Mouse (Mus musculus): ENCODE results near the gene Jdp2. TPM values are rescaled to one million over a fixed set of nuclear protein-coding genes. Genes with fewer than 3 reads are reported as not detected.
A peak's percentile ranks its signal among the peaks of the same experiment; 100 is the strongest.

Gene Jdp2
- total and polyA plus RNA-seq, 2 experiments, result 1.1 to 1.6 TPM

DNA sequence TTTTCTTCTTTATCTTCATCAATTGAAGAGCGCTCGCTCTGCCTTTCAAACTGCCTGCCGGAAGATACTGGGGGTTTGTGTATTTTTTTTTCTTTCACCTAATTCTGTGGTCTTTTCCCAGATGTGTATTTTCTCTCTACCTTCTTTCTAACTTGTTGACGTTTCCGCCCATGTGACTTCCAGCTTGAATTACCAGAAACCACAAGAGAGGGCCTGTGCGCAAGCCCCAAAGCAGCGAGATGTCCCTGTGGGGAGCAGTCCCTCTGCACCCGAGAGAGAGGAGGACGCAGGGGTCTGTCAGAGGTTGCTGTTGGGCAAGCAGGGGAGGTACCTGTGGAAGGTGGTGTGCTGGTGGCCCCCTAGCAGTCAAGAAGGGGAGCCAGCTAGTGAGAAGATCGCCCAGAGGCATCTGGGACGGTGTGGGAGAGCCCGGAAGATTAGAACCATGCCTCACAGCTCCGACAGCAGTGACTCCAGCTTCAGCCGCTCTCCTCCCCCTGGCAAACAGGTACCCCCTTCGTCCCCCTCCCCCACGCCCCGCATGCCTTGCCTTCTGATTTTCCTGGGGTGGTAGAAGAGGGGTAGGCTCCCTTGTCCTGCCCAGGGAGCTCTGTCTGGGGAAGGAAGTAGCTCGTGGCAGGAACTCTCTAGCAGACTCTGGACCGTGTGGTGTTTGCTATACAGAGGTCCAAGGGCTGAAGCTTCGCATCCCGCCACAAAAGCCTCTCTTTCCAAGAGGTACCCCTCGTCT, 87.8 kb downstream of the Jdp2 start, which contains the start of gene Batf:
Gene Batf (plus strand): TSS at position 204 of the 751 bp plus-strand sequence.
- no peak within 1 kb of the TSS; the same call in 1 of the 2 replicates for H3K27ac ChIP-seq (replicated peaks; ENCODE audit: insufficient read depth, low read depth, low read length)
- peak within 1 kb of the TSS; percentile 47 for H3K9ac ChIP-seq (ENCODE audit: low read depth, low read length)
- TF ChIP-seq POLR2A (IDR thresholded peaks at IDR 0.05; ENCODE audit: extremely low read depth, insufficient read depth, low read length) (no peak), CTCF (IDR thresholded peaks at IDR 0.05; ENCODE audit: low read depth, low read length) (no peak)

GRCm38 (mm10) chr12:85687217-85687533, 88.3 kb downstream of the Jdp2 start:
- 63% methylated on average over 7 of the region's 7 CpGs for WGBS
- Histone ChIP-seq H3K79me2 (ENCODE audit: control insufficient read depth, insufficient read depth, low read length) (no peaks in the 10 kb centered on the region), H3K27ac (replicated peaks; ENCODE audit: insufficient read depth, low read depth, low read length) (no peak overlapping the region; the same call in 1 of the 2 replicates), H3K4me3 (ENCODE audit: insufficient read depth, low read depth, low read length) (peak overlapping the region; percentile 61), H3K4me1 (ENCODE audit: control insufficient read depth, insufficient read depth, low read length) (no peaks in the 10 kb centered on the region), H3K9ac (ENCODE audit: low read depth, low read length) (no peak overlapping the region), H3K36me3 (ENCODE audit: control insufficient read depth, insufficient read depth, low read length) (no peaks in the 10 kb centered on the region), H3K27me3 (ENCODE audit: control insufficient read depth, insufficient read depth, low read length) (no peaks in the 10 kb centered on the region; the same call in 1 of the 2 replicates)
- no peak for DNase-seq (ENCODE audit: extremely low read depth, low read depth, low spot score)
- no peak for TF ChIP-seq CTCF (IDR thresholded peaks at IDR 0.05; ENCODE audit: low read depth, low read length)
- no peak for TF ChIP-seq POLR2A (IDR thresholded peaks at IDR 0.05; ENCODE audit: extremely low read depth, insufficient read depth, low read length)

More for the DNA sequence above, 87.8 kb downstream of the Jdp2 start, which contains the start of gene Batf:
- H3K4me3 ChIP-seq (ENCODE audit: insufficient read depth, low read depth, low read length), result peak within 1 kb of the TSS; percentile 61
- H3K27me3 ChIP-seq (ENCODE audit: control insufficient read depth, insufficient read depth, low read length), result no peaks in the 10 kb centered on the region; the same call in 1 of the 2 replicates
- no peaks in the 10 kb centered on the region for H3K79me2 ChIP-seq (ENCODE audit: control insufficient read depth, insufficient read depth, low read length)
- peak; percentile 4 for DNase-seq (ENCODE audit: extremely low read depth, low read depth, low spot score)
- WGBS, result 19% methylated on average over 22 of the region's 22 CpGs
- H3K4me1 ChIP-seq (ENCODE audit: control insufficient read depth, insufficient read depth, low read length), result no peaks in the 10 kb centered on the region
- H3K36me3 ChIP-seq (ENCODE audit: control insufficient read depth, insufficient read depth, low read length), result no peaks in the 10 kb centered on the region

DNA sequence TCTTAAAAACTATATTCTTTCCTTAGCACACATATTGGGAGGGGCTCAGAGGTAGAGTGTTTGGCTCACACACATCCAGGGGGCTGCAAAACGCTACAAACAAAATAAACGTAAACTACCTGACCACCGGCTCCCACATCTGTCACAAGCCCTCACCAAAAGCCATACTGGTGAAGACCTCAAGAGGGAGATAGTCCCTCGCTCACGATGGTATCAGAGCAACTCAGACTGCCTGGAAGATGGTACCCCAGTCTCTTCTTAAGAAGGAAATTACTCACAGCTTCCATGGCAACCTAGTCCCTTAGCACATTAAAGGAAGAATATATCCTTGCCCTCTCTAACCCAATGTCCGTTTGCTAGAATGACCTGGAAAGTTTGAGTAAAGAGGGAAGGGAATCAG, 89.0 kb downstream of the Jdp2 start:
- Histone ChIP-seq H3K79me2 (ENCODE audit: control insufficient read depth, insufficient read depth, low read length) (no peaks in the 10 kb centered on the region), H3K4me3 (ENCODE audit: insufficient read depth, low read depth, low read length) (no peak overlapping the region), H3K9ac (ENCODE audit: low read depth, low read length) (no peak overlapping the region), H3K27ac (replicated peaks; ENCODE audit: insufficient read depth, low read depth, low read length) (no peak overlapping the region), H3K27me3 (ENCODE audit: control insufficient read depth, insufficient read depth, low read length) (no peaks in the 10 kb centered on the region; the same call in 1 of the 2 replicates), H3K4me1 (ENCODE audit: control insufficient read depth, insufficient read depth, low read length) (no peaks in the 10 kb centered on the region), H3K36me3 (ENCODE audit: control insufficient read depth, insufficient read depth, low read length) (no peaks in the 10 kb centered on the region)
- no peak for TF ChIP-seq CTCF (IDR thresholded peaks at IDR 0.05; ENCODE audit: low read depth, low read length)
- no peak for TF ChIP-seq POLR2A (IDR thresholded peaks at IDR 0.05; ENCODE audit: extremely low read depth, insufficient read depth, low read length)
- WGBS, result 57% methylated on average over 6 of the region's 6 CpGs
- no peak for DNase-seq (ENCODE audit: extremely low read depth, low read depth, low spot score)

Other genes with a start within 250 kb of the Jdp2 start
- 44.3 and 57.3 TPM in 2 replicates for gene Tmed10, start 224.2 kb upstream of the Jdp2 start, total RNA-seq (2014; rRNA removed)
- 151 and 152 TPM in 2 replicates for gene Tmed10, start 224.2 kb upstream of the Jdp2 start, polyA plus RNA-seq (2012; rRNA removed)
- 0.67 and 1.2 TPM in 2 replicates for gene Fos, start 125.1 kb upstream of the Jdp2 start, total RNA-seq (2014; rRNA removed)
- 0.49 and 0.65 TPM in 2 replicates for gene Fos, start 125.1 kb upstream of the Jdp2 start, polyA plus RNA-seq (2012; rRNA removed)
- gene Batf, start 87.6 kb downstream of the Jdp2 start, total RNA-seq (2014; rRNA removed), result 0.74 and 1.8 TPM in 2 replicates
- 0.39 and 0.76 TPM in 2 replicates for gene Batf, start 87.6 kb downstream of the Jdp2 start, polyA plus RNA-seq (2012; rRNA removed)
- gene Flvcr2, start 147.5 kb downstream of the Jdp2 start, total RNA-seq (2014; rRNA removed), result 2.8 and 11.9 TPM in 2 replicates
- gene Flvcr2, start 147.5 kb downstream of the Jdp2 start, polyA plus RNA-seq (2012; rRNA removed), result 2.8 and 4.1 TPM in 2 replicates
- gene Erg28, start 225.5 kb downstream of the Jdp2 start, total RNA-seq (2014; rRNA removed), result 87.0 and 90.1 TPM in 2 replicates
- gene Erg28, start 225.5 kb downstream of the Jdp2 start, polyA plus RNA-seq (2012; rRNA removed), result 127 and 130 TPM in 2 replicates
- 12.1 and 13.1 TPM in 2 replicates for gene Ttll5, start 225.6 kb downstream of the Jdp2 start, total RNA-seq (2014; rRNA removed)
- gene Ttll5, start 225.6 kb downstream of the Jdp2 start, polyA plus RNA-seq (2012; rRNA removed), result 6.7 and 7.6 TPM in 2 replicates

Measured in liver, adult 2 months (tissue).